Mouse (Mus musculus): ENCODE results near the gene Slc22a16. TPM values are rescaled to one million over a fixed set of nuclear protein-coding genes. Genes with fewer than 3 reads are reported as not detected.

Slc22a16 gene
- polyA plus RNA-seq, 1 experiment from 2014 or later: not detected

- Histone ChIP-seq H3K27me3 (ENCODE audit: control insufficient read depth, insufficient read depth, low read length) (no peaks in the 10 kb centered on the region), H3K9me3 (replicated peaks; ENCODE audit: control insufficient read depth, low read length) (no peaks in the 10 kb centered on the region), H3K27ac (replicated peaks; ENCODE audit: low read depth, low read length) (no peak overlapping the region), H3K9ac (replicated peaks; ENCODE audit: low read length) (no peak overlapping the region), H3K36me3 (replicated peaks; ENCODE audit: control insufficient read depth, insufficient read depth, low read depth, low read length) (no peaks in the 10 kb centered on the region), H3K4me3 (ENCODE audit: low read depth, low read length) (no peak overlapping the region), H3K4me2 (ENCODE audit: low read depth, low read length) (no peak overlapping the region), H3K4me1 (ENCODE audit: control insufficient read depth, insufficient read depth, low read length) (peaks cover 4% of the 10 kb centered on the region)
- ATAC-seq (replicated peaks; ENCODE audit: insufficient number of reproducible peaks, low FRiP score, low TSS enrichment, low read depth) (no peak), DNase-seq (ENCODE audit: low spot score) (no peak)
- 92% methylated on average over 4 of the region's 4 CpGs for WGBS
Measured at GRCm38 (mm10) chr10:40640406-40640805, 70.3 kb downstream of the Slc22a16 start.

DNA sequence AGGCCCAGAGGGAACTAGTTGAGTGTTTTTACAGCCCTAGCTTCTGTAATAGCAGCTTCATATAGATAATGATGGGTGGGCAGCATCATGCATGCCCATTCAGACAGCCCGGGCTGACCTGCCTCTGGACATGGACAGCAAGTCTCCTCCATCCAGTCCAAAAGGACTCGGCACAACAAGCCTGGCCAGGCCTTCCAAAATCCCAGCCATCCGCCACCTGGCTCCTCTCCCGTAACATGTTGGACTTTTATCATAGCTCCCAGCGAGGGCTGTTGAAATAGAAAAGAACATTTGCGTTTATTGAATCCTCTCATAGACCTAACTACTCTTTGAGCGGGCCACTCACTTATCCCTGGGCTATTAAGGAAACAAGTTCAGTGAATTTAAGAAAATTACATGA lies 71.8 kb downstream of the Slc22a16 start:
- Histone ChIP-seq H3K4me1 (ENCODE audit: control insufficient read depth, insufficient read depth, low read length) (peaks cover 4% of the 10 kb centered on the region), H3K9ac (replicated peaks; ENCODE audit: low read length) (no peak overlapping the region), H3K36me3 (replicated peaks; ENCODE audit: control insufficient read depth, insufficient read depth, low read depth, low read length) (no peaks in the 10 kb centered on the region), H3K27ac (replicated peaks; ENCODE audit: low read depth, low read length) (no peak overlapping the region), H3K9me3 (replicated peaks; ENCODE audit: control insufficient read depth, low read length) (no peaks in the 10 kb centered on the region), H3K27me3 (ENCODE audit: control insufficient read depth, insufficient read depth, low read length) (no peaks in the 10 kb centered on the region), H3K4me2 (ENCODE audit: low read depth, low read length) (no peak overlapping the region), H3K4me3 (ENCODE audit: low read depth, low read length) (no peak overlapping the region)
- WGBS: 80% methylated on average over 7 of the region's 7 CpGs
- no peak for DNase-seq (ENCODE audit: low spot score)
- no peak for ATAC-seq (replicated peaks; ENCODE audit: insufficient number of reproducible peaks, low FRiP score, low TSS enrichment, low read depth)

GRCm38 (mm10) chr10:40643126-40643525 lies 73.0 kb downstream of the Slc22a16 start:
- Histone ChIP-seq H3K4me3 (ENCODE audit: low read depth, low read length) (no peak overlapping the region), H3K27me3 (ENCODE audit: control insufficient read depth, insufficient read depth, low read length) (no peaks in the 10 kb centered on the region), H3K4me1 (ENCODE audit: control insufficient read depth, insufficient read depth, low read length) (peaks cover 4% of the 10 kb centered on the region), H3K36me3 (replicated peaks; ENCODE audit: control insufficient read depth, insufficient read depth, low read depth, low read length) (no peaks in the 10 kb centered on the region), H3K27ac (replicated peaks; ENCODE audit: low read depth, low read length) (no peak overlapping the region), H3K9ac (replicated peaks; ENCODE audit: low read length) (no peak overlapping the region), H3K9me3 (replicated peaks; ENCODE audit: control insufficient read depth, low read length) (no peaks in the 10 kb centered on the region), H3K4me2 (ENCODE audit: low read depth, low read length) (no peak overlapping the region)
- WGBS: 79% methylated on average over 5 of the region's 5 CpGs
- no peak for ATAC-seq (replicated peaks; ENCODE audit: insufficient number of reproducible peaks, low FRiP score, low TSS enrichment, low read depth)
- no peak for DNase-seq (ENCODE audit: low spot score)

DNA sequence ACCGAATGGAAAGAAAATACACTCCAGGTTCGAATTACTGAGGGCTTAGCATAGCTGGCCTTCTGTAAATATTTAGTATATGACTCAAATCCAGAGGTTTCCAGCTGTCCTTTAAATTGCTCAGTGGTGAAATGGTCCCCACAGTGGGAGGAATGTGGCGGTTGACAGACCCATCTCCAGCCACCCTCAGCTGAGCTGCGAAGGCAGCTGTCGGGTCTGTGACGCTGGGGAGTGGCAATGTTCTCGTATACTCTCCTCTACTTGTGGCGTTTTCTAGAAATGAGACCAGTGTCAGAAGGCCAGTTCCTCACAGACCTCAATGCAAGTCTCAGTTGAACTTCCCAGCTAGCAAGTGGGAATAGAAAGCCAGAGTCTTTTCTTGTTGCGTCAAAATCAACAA lies 74.3 kb downstream of the Slc22a16 start:
- WGBS: 72% methylated on average over 9 of the region's 9 CpGs
- Histone ChIP-seq H3K36me3 (replicated peaks; ENCODE audit: control insufficient read depth, insufficient read depth, low read depth, low read length) (no peaks in the 10 kb centered on the region), H3K9ac (replicated peaks; ENCODE audit: low read length) (no peak overlapping the region), H3K9me3 (replicated peaks; ENCODE audit: control insufficient read depth, low read length) (no peaks in the 10 kb centered on the region), H3K4me2 (ENCODE audit: low read depth, low read length) (no peak overlapping the region), H3K4me1 (ENCODE audit: control insufficient read depth, insufficient read depth, low read length) (no peaks in the 10 kb centered on the region), H3K27me3 (ENCODE audit: control insufficient read depth, insufficient read depth, low read length) (no peaks in the 10 kb centered on the region), H3K27ac (replicated peaks; ENCODE audit: low read depth, low read length) (no peak overlapping the region), H3K4me3 (ENCODE audit: low read depth, low read length) (no peak overlapping the region)
- no peak for ATAC-seq (replicated peaks; ENCODE audit: insufficient number of reproducible peaks, low FRiP score, low TSS enrichment, low read depth)
- DNase-seq (ENCODE audit: low spot score): no peak

- 78% methylated on average over 1 of the region's 1 CpGs for WGBS
- Histone ChIP-seq H3K9ac (replicated peaks; ENCODE audit: low read length) (no peak overlapping the region), H3K4me1 (ENCODE audit: control insufficient read depth, insufficient read depth, low read length) (no peaks in the 10 kb centered on the region), H3K4me3 (ENCODE audit: low read depth, low read length) (no peak overlapping the region), H3K9me3 (replicated peaks; ENCODE audit: control insufficient read depth, low read length) (no peaks in the 10 kb centered on the region), H3K4me2 (ENCODE audit: low read depth, low read length) (no peak overlapping the region), H3K27ac (replicated peaks; ENCODE audit: low read depth, low read length) (no peak overlapping the region), H3K36me3 (replicated peaks; ENCODE audit: control insufficient read depth, insufficient read depth, low read depth, low read length) (no peaks in the 10 kb centered on the region), H3K27me3 (ENCODE audit: control insufficient read depth, insufficient read depth, low read length) (no peaks in the 10 kb centered on the region)
- ATAC-seq (replicated peaks; ENCODE audit: insufficient number of reproducible peaks, low FRiP score, low TSS enrichment, low read depth) (no peak), DNase-seq (ENCODE audit: low spot score) (no peak)
Measured at GRCm38 (mm10) chr10:40645346-40645745, 75.2 kb downstream of the Slc22a16 start.

GRCm38 (mm10) chr10:40648776-40649175 lies 78.6 kb downstream of the Slc22a16 start:
- WGBS: 88% methylated on average over 12 of the region's 12 CpGs
- no peak for ATAC-seq (replicated peaks; ENCODE audit: insufficient number of reproducible peaks, low FRiP score, low TSS enrichment, low read depth)

GRCm38 (mm10) chr10:40649634-40650033 lies 79.5 kb downstream of the Slc22a16 start:
- H3K36me3 ChIP-seq (replicated peaks; ENCODE audit: control insufficient read depth, insufficient read depth, low read depth, low read length): no peaks in the 10 kb centered on the region
- no peaks in the 10 kb centered on the region for H3K9me3 ChIP-seq (replicated peaks; ENCODE audit: control insufficient read depth, low read length)
- no peak overlapping the region for H3K9ac ChIP-seq (replicated peaks; ENCODE audit: low read length)
- no peak for ATAC-seq (replicated peaks; ENCODE audit: insufficient number of reproducible peaks, low FRiP score, low TSS enrichment, low read depth)
- H3K4me1 ChIP-seq (ENCODE audit: control insufficient read depth, insufficient read depth, low read length): no peaks in the 10 kb centered on the region
- DNase-seq (ENCODE audit: low spot score): peak; percentile 68
- WGBS: 35% methylated on average over 4 of the region's 4 CpGs
- no peak overlapping the region for H3K4me2 ChIP-seq (ENCODE audit: low read depth, low read length)
- no peaks in the 10 kb centered on the region for H3K27me3 ChIP-seq (ENCODE audit: control insufficient read depth, insufficient read depth, low read length)
- H3K27ac ChIP-seq (replicated peaks; ENCODE audit: low read depth, low read length): no peak overlapping the region
- H3K4me3 ChIP-seq (ENCODE audit: low read depth, low read length): no peak overlapping the region

More at GRCm38 (mm10) chr10:40648776-40649175, 78.6 kb downstream of the Slc22a16 start:
- Histone ChIP-seq H3K4me2 (ENCODE audit: low read depth, low read length) (no peak overlapping the region), H3K36me3 (replicated peaks; ENCODE audit: control insufficient read depth, insufficient read depth, low read depth, low read length) (no peaks in the 10 kb centered on the region), H3K9ac (replicated peaks; ENCODE audit: low read length) (no peak overlapping the region), H3K9me3 (replicated peaks; ENCODE audit: control insufficient read depth, low read length) (no peaks in the 10 kb centered on the region), H3K4me3 (ENCODE audit: low read depth, low read length) (no peak overlapping the region), H3K27me3 (ENCODE audit: control insufficient read depth, insufficient read depth, low read length) (no peaks in the 10 kb centered on the region), H3K4me1 (ENCODE audit: control insufficient read depth, insufficient read depth, low read length) (no peaks in the 10 kb centered on the region), H3K27ac (replicated peaks; ENCODE audit: low read depth, low read length) (no peak overlapping the region)
- no peak for DNase-seq (ENCODE audit: low spot score)

DNA sequence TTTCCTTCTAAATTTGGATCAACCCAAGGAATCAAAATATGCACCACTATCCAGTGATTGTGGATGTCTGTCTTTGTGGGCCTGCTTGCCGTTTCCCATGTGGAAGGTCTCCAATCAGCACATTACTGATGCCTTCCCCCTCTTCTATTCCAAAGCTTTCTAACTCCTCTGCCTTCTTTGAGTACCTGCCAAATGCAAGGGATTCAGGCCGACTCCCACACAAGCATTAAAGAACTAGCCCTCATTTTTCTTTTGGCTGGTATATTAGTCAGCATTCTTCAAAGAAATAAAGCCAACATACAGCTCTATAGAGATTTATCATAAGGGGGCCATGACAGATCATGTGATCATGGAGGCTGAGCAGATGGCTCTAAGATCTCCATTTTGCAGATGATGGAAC lies 81.5 kb downstream of the Slc22a16 start:
- H3K9me3 ChIP-seq (replicated peaks; ENCODE audit: control insufficient read depth, low read length): no peaks in the 10 kb centered on the region
- H3K9ac ChIP-seq (replicated peaks; ENCODE audit: low read length): no peak overlapping the region
- no peak overlapping the region for H3K27ac ChIP-seq (replicated peaks; ENCODE audit: low read depth, low read length)
- no peaks in the 10 kb centered on the region for H3K36me3 ChIP-seq (replicated peaks; ENCODE audit: control insufficient read depth, insufficient read depth, low read depth, low read length)
- no peak overlapping the region for H3K4me2 ChIP-seq (ENCODE audit: low read depth, low read length)
- WGBS: 75% methylated on average over 2 of the region's 2 CpGs
- no peaks in the 10 kb centered on the region for H3K4me1 ChIP-seq (ENCODE audit: control insufficient read depth, insufficient read depth, low read length)
- H3K27me3 ChIP-seq (ENCODE audit: control insufficient read depth, insufficient read depth, low read length): no peaks in the 10 kb centered on the region
- DNase-seq (ENCODE audit: low spot score) (no peak), ATAC-seq (replicated peaks; ENCODE audit: insufficient number of reproducible peaks, low FRiP score, low TSS enrichment, low read depth) (no peak)
- no peak overlapping the region for H3K4me3 ChIP-seq (ENCODE audit: low read depth, low read length)

Measured in embryonic facial prominence, embryonic 11.5 days (tissue).